ENCODE assay signal across 20 mouse cellular contexts in genomic region chr3:124390101-124390500, GRCm38 (mm10). TPM values are rescaled to one million over a fixed set of nuclear protein-coding genes. Genes with fewer than 3 reads are reported as not detected.
"Had no signal": no experiment of that assay in that cellular context is flagged by ENCODE, and none has a peak within 500 bp of the region (broad histone marks: within the 10 kb centered on the region; RNA-seq: fewer than 3 reads in every experiment).

No protein-coding gene starts in this region.

- H3K4me1 ChIP-seq: limb, embryonic 12.5 days; liver, embryonic 15.5 days; megakaryocyte, embryonic 14.5 days; stomach, embryonic 15.5 days had no signal

- H3K9me3 ChIP-seq: limb, embryonic 12.5 days; liver, embryonic 15.5 days; stomach, embryonic 15.5 days had no signal

- H3K4me3 ChIP-seq: limb, embryonic 12.5 days; liver, embryonic 15.5 days; stomach, embryonic 15.5 days had no signal

- H3K36me3 ChIP-seq: limb, embryonic 12.5 days; liver, embryonic 15.5 days; stomach, embryonic 15.5 days had no signal

- H3K27ac ChIP-seq: kidney, postnatal 0 days; limb, embryonic 12.5 days; liver, embryonic 15.5 days; macrophage; stomach, embryonic 15.5 days had no signal

- DNase-seq: kidney, adult 9 months; kidney, postnatal 36 days; layer of hippocampus, adult 9-11 months; layer of hippocampus, postnatal 36 days; lung, adult 2 months; lung, postnatal 14 days; right cerebral cortex, postnatal 14 days; thymus, postnatal 36 days had no signal

- H3K27me3 ChIP-seq: limb, embryonic 12.5 days; liver, embryonic 15.5 days; megakaryocyte, embryonic 14.5 days; stomach, embryonic 15.5 days had no signal

- H3K9ac ChIP-seq: limb, embryonic 12.5 days; liver, embryonic 15.5 days; stomach, embryonic 15.5 days had no signal

- ATAC-seq: midbrain, embryonic 16.5 days had no signal

- H3K4me2 ChIP-seq: limb, embryonic 12.5 days; liver, embryonic 11.5 days; liver, embryonic 15.5 days; midbrain, embryonic 11.5 days; stomach, embryonic 15.5 days had no signal

RNA-seq across cellular contexts. Expression of gene 1700006A11Rik, which starts 35.7 kb away (rescaled TPM):
- polyA plus RNA-seq: kidney, postnatal 0 days; limb, embryonic 12.5 days; liver, embryonic 11.5 days; liver, embryonic 15.5 days; lung, adult 2 months; macrophage; midbrain, embryonic 11.5 days; midbrain, embryonic 16.5 days; neural tube, embryonic 14.5 days; spleen, adult 2 months; stomach, embryonic 15.5 days; thymus, postnatal 0 days had no signal
